Mouse (Mus musculus): Measurements from ENCODE around the gene Atxn1. TPM values are rescaled to one million over a fixed set of nuclear protein-coding genes. Genes with fewer than 3 reads are reported as not detected.

Gene Atxn1
- total RNA-seq, 2 experiments from 2014 or later = 158 to 167 TPM

DNA sequence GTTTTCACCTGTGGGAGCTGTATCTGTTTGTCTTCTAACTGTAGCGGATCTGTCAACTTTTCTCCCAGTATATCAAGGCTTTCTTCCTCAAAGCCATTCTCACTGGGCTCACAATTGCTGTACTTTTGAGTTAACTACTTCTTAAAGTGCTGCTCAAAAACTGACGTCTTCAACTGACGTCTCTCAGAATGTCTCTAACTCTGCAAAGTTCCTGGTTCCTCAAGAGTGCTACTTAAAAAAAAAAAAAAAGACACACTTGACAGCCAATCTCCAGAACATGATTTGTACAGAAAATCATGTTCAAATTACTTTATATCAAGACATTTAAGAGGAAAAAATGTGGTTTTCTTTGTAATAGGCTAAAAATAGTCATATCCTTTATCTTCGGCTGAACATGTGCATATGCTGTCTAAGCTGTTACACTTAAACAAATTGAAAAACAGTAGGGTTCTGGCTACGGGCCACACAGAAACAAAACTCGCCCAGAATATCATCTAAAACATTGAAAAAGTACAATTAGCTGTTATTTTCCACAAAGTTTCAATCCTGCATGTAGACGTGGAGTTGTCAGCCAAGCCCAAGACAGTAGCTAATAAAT is 249.1 kb downstream of the Atxn1 start:
- no peak for DNase-seq (ENCODE audit: low spot score in 2 of 2)
- intact Hi-C loops (cut with DNase I) = no loop called here

DNA sequence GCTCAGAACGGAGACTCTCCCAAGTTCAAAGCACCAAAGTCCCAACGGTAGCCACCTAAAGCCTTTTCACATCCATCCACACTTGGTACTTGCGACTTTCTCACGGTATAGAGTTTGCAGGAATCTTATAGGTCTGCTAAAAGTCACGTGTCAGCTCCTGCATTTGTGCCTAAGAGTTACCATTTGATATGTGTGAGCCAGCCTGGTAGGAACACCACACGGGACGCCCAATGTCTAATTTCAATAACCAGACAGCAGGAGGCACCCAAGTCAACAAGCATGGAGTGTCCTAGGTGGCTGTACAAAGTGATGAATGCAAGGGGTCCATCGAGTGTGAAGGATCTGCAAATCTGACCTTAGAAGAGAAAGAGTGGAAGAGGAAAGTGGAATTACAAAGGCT is 254.8 kb downstream of the Atxn1 start:
- DNase-seq (ENCODE audit: low spot score in 2 of 2) = no peak
- intact Hi-C loops (cut with DNase I) = no loop called here

DNA sequence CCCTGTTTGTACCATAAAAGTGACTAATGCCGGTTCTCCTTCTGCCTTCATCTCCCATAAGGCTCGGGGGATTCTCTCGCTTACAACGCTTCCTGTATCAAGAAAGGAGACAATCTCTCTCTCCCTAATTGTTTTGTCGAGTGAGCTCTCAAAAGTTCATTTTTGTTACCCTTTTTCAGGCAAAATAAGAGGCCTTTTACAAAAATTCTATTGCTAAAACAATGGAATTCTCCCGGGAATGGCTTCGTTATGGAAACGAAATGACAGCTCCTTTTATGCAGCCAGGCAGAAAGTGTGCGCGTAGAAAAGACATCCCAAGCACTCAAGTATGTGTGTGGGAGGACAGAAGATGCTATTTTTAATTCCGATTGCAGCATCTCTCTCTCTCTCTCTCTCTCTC is 255.4 kb downstream of the Atxn1 start:
- DNase-seq (ENCODE audit: low spot score in 2 of 2) = peak; percentile 49 to 77
- intact Hi-C loops (cut with DNase I) = no loop called here

DNA sequence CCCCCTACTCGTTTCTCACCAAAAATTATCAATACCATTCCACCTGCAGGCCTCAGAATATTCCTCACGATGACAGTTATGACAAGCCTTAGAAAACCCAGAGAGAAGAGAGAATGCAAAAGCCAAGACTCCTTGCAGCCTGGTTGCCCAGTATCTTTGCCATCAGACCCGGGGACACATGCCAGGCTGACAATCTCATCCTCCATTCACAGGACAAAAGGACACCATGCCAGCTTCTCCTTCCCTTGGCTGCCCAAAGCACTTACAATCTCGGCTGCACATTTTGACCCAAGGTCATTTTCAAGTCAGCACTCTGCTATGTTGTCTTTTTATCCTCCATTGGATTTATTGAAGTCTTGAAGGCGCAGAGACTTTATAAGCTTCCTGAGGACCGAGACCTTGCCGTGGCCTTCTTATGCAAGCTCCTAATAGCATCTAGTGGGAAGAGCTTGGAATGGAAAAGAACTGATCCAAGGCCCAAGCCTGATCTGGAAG is 263.5 kb downstream of the Atxn1 start:
- intact Hi-C loops (cut with DNase I) = no loop called here
- DNase-seq (ENCODE audit: low spot score in 2 of 2) = no peak

DNA sequence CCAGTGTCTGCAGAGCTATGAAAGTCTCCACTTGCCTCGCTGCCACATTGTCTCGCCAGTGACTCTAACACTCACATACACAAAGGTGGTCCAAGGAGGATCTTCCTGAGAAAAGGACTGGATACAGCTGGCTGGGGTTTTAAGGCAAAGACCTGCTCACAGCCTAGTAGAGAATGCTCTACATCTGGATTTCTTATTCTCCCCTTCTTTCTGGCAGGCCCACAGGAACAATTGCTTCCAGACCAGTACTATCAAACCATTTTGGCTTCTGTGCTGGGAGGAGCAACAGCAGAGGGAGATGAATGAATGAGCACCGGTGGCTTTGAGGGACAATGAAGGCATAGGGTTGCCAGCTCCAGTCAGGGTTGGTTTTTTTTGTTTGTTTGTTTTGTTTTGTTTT is 265.8 kb downstream of the Atxn1 start:
- DNase-seq (ENCODE audit: low spot score in 2 of 2) = no peak
- intact Hi-C loops (cut with DNase I) = no loop called here

DNA sequence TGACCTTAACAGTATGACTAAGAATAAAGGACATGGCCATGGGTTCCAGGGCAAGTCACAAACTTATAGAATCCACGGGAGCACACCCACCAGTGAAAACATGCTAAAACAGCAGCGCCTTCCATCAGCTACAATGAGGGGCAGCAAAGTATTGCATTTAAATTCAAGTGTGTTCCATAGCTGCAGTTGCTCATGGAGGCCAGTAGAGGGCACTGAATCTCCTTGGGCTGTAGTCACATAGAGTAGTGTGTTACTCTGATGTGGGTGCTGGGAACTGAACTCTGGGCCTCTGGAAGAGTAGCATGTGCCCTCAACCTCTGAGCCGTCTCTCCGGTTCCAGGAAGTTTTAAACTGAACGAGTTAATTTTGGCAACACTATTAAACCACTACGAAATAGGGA is 268.8 kb downstream of the Atxn1 start:
- no peak for DNase-seq (ENCODE audit: low spot score in 2 of 2)
- intact Hi-C loops (cut with DNase I) = no loop called here

DNA sequence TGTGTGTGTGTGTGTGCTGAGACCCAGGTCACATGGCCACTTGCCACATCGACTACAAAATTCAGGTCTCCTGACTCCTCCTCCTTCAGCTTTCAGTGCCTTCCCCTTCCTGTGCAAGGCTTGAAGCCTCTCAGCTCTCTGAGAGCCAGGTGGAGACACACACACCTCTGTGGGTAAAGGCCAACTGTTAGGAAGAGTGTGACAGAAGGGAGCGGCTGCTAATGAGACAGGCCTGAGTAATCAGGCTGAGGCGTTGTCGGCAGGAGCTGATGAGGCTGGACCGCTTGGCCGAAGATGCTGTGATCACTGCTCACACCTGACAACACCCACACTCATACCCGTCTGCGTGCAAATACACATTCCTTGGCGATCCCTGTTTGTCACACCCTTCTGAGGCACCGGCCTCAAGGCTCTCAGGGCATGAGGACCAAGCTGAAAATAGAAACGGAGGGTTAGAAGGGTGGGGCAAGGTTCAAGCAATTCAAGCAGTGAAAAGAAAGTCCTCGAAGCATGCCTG is 269.8 kb downstream of the Atxn1 start:
- intact Hi-C loops (cut with DNase I) = no loop called here
- no peak for DNase-seq (ENCODE audit: low spot score in 2 of 2)

DNA sequence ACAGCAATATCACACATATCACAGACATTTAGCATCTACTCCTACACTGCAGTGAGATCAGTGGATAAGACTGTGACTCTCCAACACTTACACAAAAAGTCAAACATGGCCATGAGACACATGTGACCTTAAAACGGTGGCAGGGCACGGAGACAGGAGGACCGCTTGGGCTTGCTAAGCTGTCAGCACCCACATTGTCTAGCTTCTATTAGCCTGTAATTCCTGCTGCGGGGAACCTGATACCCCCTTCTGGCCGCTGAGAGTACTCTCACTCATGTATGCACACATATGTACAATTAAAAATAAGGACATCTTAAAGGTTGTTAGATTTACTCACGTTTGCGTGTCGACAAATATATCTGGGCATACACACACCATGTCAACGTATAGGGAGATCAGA is 270.9 kb downstream of the Atxn1 start:
- intact Hi-C loops (cut with DNase I) = no loop called here
- no peak for DNase-seq (ENCODE audit: low spot score in 2 of 2)

DNA sequence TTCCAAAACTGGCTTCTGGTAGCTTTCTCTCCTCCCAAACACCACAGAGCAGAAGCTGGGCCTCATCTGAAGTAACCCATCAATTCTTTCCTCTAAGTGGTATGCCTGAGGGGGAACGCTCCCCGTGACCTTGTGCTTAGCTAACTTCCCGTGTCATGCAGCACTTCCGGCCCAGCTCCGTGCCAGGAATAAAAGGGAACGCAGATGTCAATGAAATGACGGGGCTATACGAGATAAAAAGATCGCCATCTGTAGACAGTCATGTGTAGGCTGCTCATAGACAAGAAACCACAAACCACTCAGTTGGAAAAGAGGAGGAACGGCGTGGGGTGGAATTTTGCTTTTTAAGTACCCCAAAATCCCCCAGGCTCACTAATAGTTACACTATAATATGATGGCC is 271.3 kb downstream of the Atxn1 start:
- no peak for DNase-seq (ENCODE audit: low spot score in 2 of 2)
- intact Hi-C loops (cut with DNase I) = no loop called here

DNA sequence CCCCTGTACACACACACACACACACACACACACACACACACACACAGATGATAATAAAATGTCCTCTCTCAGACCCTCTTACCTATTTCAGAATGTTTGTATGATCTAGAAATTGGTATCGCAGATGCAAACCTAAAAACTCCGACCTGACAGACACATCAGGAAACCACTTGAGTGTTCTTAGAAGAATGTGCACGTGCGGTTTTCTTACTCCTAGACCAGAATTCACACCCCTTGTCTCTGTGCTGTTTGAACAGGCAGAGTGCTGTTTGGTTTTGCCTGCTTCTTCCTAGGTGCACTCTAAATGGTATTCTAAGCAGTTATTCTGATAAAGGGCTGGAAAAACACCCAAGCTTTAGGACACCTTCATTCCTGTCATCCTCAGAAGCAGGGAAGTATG is 271.7 kb downstream of the Atxn1 start:
- intact Hi-C loops (cut with DNase I) = no loop called here
- no peak for DNase-seq (ENCODE audit: low spot score in 2 of 2)

DNA sequence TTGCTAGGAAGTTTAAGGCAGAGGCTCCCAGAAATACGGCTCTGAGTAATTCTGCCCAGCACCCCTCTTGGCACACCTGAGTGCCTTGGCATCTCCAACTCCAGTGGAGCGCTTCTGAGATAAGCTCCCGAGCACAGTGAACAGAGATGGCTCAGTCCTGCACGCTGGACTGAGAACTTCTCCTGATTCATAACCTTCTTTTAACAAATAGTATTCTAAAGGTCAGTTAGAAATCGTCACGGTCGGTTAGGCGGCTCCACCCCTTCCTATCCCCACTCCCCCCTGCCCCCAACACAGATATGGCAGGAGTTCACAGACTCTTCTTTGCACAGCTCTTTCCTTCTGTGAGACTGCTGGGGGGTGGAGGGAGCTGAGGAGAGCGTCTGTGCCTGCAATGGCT is 272.4 kb downstream of the Atxn1 start:
- intact Hi-C loops (cut with DNase I) = no loop called here
- DNase-seq (ENCODE audit: low spot score in 2 of 2) = no peak

DNA sequence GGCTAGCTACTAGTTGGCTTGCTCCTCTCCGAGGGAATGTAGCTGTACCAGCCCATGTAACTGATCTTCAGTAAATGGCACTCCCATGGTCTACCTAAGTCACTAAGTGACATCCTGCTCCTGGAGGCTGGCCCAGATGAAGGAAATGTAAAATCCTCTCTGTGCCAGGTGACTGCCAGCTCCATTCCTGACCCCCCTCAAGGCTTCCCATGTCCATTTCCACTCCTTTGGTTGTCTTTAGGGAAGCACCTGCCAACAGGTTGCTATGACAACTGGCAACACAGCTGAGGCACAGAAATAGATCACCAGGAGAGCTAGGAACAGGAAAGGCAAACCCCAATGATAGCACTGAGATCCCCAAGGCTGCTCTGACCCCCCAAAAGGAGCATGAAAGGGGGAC is 274.4 kb downstream of the Atxn1 start:
- DNase-seq (ENCODE audit: low spot score in 2 of 2) = no peak
- intact Hi-C loops (cut with DNase I) = no loop called here

DNA sequence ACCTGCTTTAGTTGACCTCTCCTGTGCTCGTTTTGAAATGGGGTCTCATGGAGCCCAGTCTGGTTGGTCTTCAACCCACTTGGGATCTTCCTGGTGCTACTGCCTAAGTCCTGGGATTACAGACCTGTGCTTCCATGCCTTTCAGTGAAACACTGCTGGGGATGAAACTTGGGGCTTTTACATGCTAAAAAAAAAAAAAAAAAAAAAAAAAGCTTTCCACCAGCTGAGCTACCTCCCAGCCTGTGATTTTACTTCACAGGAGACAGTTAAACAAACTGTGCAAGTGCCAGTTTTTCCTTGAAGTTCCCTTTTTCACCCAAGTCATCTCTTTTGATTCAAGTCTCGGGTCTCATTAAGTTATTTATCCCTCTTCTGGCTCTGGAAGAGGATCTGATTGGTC is 275.9 kb downstream of the Atxn1 start:
- DNase-seq (ENCODE audit: low spot score in 2 of 2) = no peak
- intact Hi-C loops (cut with DNase I) = no loop called here

DNA sequence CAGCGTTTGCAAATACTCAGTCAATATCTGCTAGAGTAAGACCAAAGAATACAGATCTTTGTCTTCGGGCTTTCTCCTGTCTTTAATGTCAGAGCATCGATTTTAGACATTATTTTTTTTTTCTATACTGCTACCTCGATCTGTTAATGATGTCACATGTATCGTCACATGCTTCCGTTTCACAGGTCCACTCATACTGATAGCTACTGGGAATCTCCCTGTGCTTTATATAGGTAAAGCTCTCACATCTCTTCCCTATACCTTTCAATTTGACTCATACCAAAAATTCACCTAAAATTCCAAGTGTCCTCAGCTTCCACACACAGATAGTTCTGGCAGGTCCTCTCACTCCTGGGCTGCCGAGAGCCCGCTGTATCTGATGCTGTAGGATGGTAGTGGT is 277.2 kb downstream of the Atxn1 start:
- intact Hi-C loops (cut with DNase I) = no loop called here

DNA sequence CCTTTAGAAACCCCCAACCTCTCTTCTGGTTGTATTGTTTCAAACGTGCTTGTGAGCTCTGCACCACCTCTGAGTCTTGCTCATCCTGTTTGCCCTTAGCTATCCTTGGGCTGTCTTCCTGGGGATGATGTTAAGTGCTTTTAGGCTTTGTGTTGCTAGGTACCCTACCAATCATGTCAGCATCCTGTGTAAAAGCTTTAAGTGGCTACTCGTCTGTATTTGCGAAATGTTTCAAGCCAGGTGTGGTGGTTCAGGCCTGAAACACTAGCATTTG is 278.6 kb downstream of the Atxn1 start:
- no peak for DNase-seq (ENCODE audit: low spot score in 2 of 2)
- intact Hi-C loops (cut with DNase I) = no loop called here

More for the DNA sequence above, 277.2 kb downstream of the Atxn1 start:
- DNase-seq (ENCODE audit: low spot score in 2 of 2) = no peak

DNA sequence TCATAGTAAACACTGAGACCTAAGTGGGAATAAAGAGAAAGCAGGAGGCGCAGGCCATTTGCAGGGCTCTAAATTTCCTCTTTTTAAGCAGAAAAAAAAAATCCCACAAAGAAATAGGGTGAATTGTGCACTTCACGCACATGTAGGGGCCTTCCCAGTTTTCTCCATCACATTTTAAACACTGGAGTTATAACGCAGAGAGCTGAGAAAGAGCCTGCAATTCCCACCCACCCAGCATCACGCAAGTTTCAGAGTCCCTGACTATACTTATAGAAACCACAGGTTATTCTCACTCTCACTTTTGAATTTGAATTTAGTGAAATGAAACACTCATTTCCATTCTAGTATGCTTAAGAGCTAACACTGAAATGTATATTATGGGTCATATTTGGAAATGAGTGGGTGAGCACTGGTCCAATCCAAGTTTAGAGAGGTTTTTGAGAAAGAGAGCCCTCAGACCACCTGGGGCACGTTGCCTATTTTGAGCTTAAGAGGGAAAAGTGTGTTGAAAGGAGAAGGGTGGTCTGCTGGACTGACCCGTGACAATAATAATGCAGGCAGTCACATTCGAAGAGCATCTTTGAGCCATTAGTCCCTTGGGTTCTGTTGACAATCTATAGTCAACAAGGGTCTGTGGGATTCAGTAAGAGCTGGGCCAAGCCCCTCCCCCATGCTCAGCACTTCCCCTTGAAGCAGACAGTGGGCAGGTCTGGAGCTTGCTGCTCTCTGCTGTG is 279.1 kb downstream of the Atxn1 start:
- intact Hi-C loops (cut with DNase I) = no loop called here
- peak in 1 of 2 experiments; percentile 69 for DNase-seq (ENCODE audit: low spot score in 2 of 2)

DNA sequence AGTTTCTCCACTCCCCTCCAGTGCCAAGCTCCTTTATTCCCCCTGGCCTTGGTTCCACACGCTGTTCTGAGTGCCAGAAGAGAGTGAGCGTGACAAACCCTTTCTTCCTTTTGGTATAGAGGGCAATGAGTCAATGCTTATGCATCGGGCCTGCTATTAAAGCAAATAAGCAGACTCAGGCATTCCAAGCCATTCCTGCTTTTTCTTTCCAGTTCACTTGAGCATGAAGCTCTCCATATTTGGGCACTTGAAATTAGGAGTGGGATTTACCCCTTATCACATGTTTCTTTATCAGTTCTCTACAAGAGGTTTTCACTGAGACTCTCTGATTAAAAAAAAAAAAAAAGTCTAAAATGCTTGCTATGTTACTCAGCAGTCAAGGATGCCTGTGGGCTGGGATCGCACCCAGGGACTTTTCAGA is 279.9 kb downstream of the Atxn1 start:
- intact Hi-C loops (cut with DNase I) = no loop called here
- DNase-seq (ENCODE audit: low spot score in 2 of 2) = no peak

DNA sequence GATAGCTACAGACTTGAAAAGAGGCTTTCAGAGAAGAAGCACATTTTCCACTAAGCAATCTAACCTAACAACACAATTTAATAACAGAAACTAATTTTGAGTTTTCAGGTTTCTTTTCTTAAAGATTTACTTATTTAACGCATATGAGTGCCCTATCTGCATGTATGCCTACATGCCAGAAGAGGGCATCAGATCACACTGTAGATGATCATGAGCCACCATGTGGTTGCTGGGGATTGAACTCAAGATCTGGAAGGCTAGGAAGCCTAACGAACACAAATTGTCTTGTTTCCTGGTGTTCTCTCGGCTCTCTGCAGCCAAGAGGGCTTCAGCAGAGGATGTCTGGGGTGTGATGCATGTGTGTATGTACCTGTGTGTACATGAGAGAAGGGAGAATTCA is 280.8 kb downstream of the Atxn1 start:
- no peak for DNase-seq (ENCODE audit: low spot score in 2 of 2)
- intact Hi-C loops (cut with DNase I) = no loop called here

DNA sequence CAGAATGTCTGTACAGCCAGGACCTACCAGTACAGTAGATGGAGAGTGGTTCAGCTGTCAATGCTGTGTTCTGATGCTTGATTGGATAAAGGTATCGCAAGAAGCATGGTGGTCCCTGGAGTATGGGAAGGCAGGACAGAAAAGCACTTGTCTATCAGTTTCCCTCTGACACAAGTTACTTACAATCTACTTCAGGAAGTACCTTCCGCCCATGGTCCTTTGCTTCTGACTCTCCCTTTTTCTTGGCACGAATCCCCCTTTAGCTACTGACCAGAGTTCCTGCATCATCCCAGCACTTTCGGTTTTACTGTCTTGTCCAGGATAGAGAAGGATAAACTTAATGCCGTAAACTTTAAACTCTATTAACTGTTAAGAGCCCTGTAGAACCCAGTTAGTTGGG is 283.6 kb downstream of the Atxn1 start:
- no peak for DNase-seq (ENCODE audit: low spot score in 2 of 2)
- intact Hi-C loops (cut with DNase I) = no loop called here

DNA sequence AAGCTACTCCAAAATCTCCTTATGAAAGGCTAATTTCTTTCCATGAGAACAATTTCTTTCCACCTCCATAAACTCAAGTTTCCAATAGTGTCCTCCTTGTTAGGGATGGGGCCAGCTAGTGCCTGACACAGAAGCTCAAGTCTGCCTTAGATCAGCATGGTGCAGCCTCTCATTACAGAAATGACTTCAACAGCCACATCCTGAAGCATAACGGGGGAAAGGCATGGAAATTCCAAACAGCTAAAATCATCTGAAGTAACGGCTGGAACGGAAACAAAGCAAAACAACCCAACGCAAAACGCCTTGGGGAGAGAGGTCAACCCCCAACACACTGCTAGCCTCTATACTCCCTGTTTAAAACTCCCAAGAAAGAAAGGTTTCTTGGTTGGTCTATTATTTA is 284.2 kb downstream of the Atxn1 start:
- intact Hi-C loops (cut with DNase I) = no loop called here
- DNase-seq (ENCODE audit: low spot score in 2 of 2) = no peak

DNA sequence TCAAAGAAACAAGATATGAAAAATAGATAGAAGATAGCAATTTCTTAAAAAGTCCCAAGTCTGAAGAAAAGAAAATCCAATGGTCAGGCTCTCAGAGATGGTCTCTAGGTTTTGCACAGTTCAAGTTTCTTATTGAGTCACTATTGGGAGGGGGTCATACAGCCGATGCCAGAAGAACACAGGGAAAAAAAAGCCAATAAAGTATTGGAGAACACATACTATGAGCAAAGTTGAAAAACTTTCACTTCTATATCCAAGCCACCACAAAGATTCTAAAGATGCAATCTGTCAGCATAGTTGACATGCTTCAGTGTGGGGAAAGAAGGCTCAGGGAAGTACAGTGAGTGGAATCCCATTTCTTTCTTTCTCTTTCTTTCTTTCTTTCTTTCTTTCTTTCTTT is 285.7 kb downstream of the Atxn1 start:
- intact Hi-C loops (cut with DNase I) = no loop called here
- no peak for DNase-seq (ENCODE audit: low spot score in 2 of 2)

DNA sequence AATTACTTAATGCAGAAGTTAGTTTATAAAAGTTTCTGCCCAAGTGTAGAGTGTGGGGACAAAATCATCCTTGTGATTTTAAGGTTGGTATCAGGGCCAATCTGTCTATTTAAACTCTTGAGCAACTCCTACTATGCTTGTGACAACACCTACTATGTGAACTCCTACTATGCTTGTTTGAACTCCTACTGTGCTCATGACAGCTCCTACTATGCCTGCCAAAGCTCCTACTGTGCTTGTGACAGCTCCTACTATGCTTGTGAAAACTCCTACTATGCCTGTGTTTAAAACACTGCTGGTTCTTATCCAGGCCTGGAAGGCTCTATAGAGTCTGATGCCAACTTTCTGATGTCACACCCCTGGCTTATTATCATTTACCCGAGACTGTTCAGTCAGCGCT is 292.2 kb downstream of the Atxn1 start:
- DNase-seq (ENCODE audit: low spot score in 2 of 2) = no peak
- intact Hi-C loops (cut with DNase I) = no loop called here

Data from left cerebral cortex, postnatal 25 days (tissue).